Mouse (Mus musculus): ENCODE data around the gene Apex1. TPM values are rescaled to one million over a fixed set of nuclear protein-coding genes. Genes with fewer than 3 reads are reported as not detected.
"Not testable (repeated sequence)": the region's sequence is repeated elsewhere in the genome, so short reads cannot be mapped to it uniquely, and the experiment has no call there.

Gene Apex1
- total RNA-seq, 2 experiments from 2014 or later, result 32.7 to 33.4 TPM

- DNase-seq; intact Hi-C loops (cut with DNase I; ENCODE audit: low total_unique reads): not testable (repeated sequence)
Measured at GRCm38 (mm10) chr14:50958289-50958995, 33.7 kb downstream of the Apex1 start.

DNA sequence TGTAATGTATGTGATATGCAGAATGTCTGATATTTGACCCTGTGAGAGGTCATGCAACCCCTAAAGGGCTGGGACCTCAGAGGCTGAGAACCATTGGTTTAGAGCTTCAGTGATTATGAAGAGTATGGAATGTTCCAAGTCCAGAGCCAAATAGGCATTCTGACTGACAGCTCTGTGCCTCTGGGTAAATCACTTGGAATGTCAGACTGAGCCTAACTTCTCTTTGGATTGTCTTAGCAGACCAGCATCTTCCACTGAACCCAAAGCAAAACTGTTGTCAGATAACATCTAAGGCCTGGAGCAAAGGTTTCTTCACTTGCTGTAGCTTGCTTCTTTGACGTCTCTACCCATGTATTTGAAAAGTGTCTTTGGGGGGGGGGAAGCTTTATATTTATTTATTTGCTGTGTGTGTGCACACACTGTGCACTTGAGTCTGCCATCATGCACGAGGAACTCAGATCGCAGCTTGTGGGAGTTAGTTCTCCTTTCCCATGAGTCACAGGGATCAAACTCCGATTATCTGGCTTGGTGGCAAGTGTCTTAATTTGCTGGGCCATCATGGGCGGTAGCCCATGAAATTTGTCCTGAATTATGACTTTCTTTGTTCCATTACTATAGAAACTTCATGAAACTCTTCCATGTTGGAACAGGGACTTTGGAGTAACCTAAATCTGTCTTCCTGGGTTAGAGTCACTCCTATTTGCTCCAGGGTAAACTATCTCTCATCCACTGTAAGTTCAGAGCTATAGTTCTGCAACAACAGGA lies 43.6 kb downstream of the Apex1 start:
- intact Hi-C loops (cut with DNase I; ENCODE audit: low total_unique reads), result no loop called here
- DNase-seq, result no peak

- intact Hi-C loops (cut with DNase I; ENCODE audit: low total_unique reads), result no loop called here
- no peak for DNase-seq
Measured at GRCm38 (mm10) chr14:50969041-50969440, 44.3 kb downstream of the Apex1 start.

DNA sequence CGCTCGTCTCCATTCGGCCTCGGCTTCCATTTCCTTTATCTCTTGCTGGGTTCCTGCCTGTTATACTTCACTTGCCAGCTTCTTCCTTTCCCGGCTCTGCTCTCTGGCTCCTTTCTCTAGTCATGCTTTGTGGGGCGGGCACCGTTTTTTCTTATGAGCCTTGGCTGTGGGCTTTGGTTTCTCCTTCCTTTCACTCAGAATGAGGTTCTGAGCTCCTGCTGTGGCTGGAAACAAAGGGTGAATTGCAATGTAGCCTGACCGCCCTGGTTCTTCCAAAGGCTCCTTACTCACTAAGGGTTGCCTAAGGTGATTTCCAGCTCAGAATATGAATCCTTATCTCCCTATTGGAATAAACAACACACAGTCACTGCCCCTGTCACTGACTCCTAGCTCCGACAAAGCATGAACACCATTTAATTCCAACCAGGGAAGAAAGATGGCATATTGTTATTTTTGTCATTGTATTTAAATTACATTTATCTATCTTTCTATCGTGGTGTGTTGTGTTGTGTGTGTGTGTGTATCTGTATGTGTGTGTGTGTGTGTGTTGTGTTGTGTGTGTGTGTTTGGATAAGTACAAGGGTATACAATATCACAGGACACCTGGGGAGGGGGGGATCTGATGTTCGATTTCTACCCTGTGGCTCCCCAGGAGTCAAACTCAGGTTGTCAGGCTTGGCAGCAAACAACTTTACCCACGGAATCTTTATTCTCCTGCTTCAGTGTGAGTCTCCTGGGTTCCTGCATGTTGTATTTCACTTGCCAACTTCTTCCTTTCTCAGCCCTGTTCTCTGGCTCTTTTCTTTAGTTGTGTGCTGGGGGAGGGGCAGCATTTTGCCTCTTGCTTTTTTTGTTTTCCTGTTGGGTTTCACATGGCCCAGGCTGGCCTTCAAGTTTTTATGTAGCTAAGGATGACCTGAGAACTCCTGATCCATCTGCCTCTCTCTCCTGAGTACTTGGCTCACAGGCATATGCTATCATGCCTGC lies 45.1 kb downstream of the Apex1 start:
- no peak for DNase-seq
- intact Hi-C loops (cut with DNase I; ENCODE audit: low total_unique reads), result no loop called here

DNA sequence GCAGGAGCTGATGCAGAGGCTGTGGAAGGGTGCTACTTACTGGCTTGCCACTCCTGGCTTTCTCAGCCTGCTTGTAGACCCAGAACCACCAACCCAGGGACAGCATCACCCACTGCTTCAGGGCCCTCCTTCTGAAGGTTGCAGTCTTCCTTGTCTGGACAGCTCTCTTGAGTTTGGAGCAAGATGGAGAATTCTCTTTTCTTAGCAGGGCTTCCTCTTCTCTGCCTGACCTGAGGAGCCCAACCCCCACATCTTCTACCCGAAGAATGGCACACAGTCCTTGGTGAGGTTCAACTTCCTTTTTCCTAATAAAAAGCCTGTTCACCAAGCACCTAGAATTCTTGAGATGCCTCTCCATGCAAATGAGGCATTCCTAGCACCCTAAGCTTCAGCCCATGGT lies 46.1 kb downstream of the Apex1 start:
- DNase-seq, result no peak
- intact Hi-C loops (cut with DNase I; ENCODE audit: low total_unique reads), result no loop called here

GRCm38 (mm10) chr14:50973054-50973453 lies 48.3 kb downstream of the Apex1 start:
- intact Hi-C loops (cut with DNase I; ENCODE audit: low total_unique reads); DNase-seq: not testable (repeated sequence)

DNA sequence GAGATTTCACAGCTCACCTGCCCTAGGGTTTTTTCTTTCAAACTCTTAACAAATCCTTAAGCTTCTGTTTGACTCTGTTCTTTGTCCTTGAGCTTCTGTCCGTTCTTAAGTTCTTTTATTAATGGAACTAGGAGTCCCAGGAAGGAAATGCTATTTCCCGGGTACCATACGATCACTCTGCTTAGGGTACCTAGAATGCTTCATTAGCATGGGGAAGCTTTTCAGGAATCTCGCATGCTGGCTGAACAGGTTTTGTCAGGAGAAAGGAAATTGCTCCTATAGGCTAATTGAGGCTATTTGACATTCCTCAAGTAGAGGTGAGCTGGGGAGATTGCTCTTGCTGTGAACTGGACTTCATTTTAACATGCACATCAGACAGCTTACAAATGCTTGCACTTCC lies 48.9 kb downstream of the Apex1 start:
- no peak for DNase-seq
- intact Hi-C loops (cut with DNase I; ENCODE audit: low total_unique reads), result no loop called here

- DNase-seq, result no peak
- intact Hi-C loops (cut with DNase I; ENCODE audit: low total_unique reads), result no loop called here
Measured at GRCm38 (mm10) chr14:50975001-50975400, 50.2 kb downstream of the Apex1 start.

DNA sequence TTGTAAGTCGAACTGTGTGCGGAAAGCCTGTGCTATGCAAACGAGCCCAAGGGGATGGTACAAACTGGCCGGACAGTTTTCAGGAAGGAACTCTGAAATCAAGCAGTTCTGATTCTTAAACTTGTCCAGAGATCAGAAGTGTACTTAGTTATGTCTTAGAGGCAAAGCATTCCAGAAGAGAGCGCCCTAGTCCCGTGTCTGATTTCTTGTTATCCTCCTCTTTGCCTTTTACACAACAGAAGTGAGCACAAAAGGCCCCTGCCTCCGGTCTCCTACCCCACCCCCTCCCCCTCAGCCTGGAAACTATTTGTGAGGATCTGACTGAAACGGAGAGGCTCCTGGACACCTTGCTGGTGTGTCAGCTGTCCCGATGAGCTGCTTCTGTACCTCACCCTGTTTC lies 51.9 kb downstream of the Apex1 start:
- no peak for DNase-seq
- intact Hi-C loops (cut with DNase I; ENCODE audit: low total_unique reads), result no loop called here

Other genes with a start within 250 kb of the Apex1 start
- gene Olfr747, start 231.8 kb upstream of the Apex1 start, total RNA-seq (2021), result not detected
- not detected for gene Olfr748, start 217.6 kb upstream of the Apex1 start, total RNA-seq (2021)
- not detected for gene Olfr749, start 179.9 kb upstream of the Apex1 start, total RNA-seq (2021)
- gene Ttc5, start 139.4 kb upstream of the Apex1 start, total RNA-seq (2021), result 10 to 100 TPM; 12.0 to 12.3 TPM
- gene Ccnb1ip1, start 117.2 kb upstream of the Apex1 start, total RNA-seq (2021), result under 1 TPM in 1 of 2 experiments, not detected in 1; 0.72 TPM
- gene Parp2, start 117.1 kb upstream of the Apex1 start, total RNA-seq (2021), result 1 to 10 TPM; 9.3 to 10.0 TPM
- 10 to 100 TPM in 1 of 2 experiments, 1 to 10 TPM in 1; 9.4 to 10.3 TPM for gene Tep1, start 54.4 kb upstream of the Apex1 start, total RNA-seq (2021)
- 100 to 1,000 TPM; 101 to 192 TPM for gene Klhl33, start 27.5 kb upstream of the Apex1 start, total RNA-seq (2021)
- gene Osgep, start 75 bp upstream of the Apex1 start, total RNA-seq (2021), result 10 to 100 TPM; 40.0 to 42.1 TPM
- gene Pip4p1, start 5.9 kb downstream of the Apex1 start, total RNA-seq (2021), result 10 to 100 TPM; 12.6 to 16.4 TPM
- 1 to 10 TPM; 4.6 to 6.8 TPM for gene Pnp, start 6.1 kb downstream of the Apex1 start, total RNA-seq (2021)
- gene Gm49342, start 19.5 kb downstream of the Apex1 start, total RNA-seq (2021), result 1 to 10 TPM; 4.6 to 6.6 TPM
- gene Pnp2, start 31.0 kb downstream of the Apex1 start, total RNA-seq (2021), result under 1 TPM; 0.29 to 0.49 TPM
- gene Rnase10, start 82.8 kb downstream of the Apex1 start, total RNA-seq (2021), result not detected
- not detected for gene Rnase9, start 116.9 kb downstream of the Apex1 start, total RNA-seq (2021)
- gene Rnase11, start 125.2 kb downstream of the Apex1 start, total RNA-seq (2021), result not detected
- gene Rnase12, start 132.7 kb downstream of the Apex1 start, total RNA-seq (2021), result not detected
- gene Olfr750, start 149.5 kb downstream of the Apex1 start, total RNA-seq (2021), result not detected
- 10 to 100 TPM; 46.5 to 51.1 TPM for gene Rnase4, start 166.1 kb downstream of the Apex1 start, total RNA-seq (2021)
- 1 to 10 TPM; 3.6 to 3.8 TPM for gene Ang, start 166.2 kb downstream of the Apex1 start, total RNA-seq (2021)
- gene Eddm3b, start 189.5 kb downstream of the Apex1 start, total RNA-seq (2021), result not detected
- gene Rnase6, start 198.9 kb downstream of the Apex1 start, total RNA-seq (2021), result under 1 TPM; 0.18 to 0.64 TPM
- not detected for gene Rnase1, start 221.8 kb downstream of the Apex1 start, total RNA-seq (2021)
- gene Rnase2b, start 237.3 kb downstream of the Apex1 start, total RNA-seq (2021), result not detected

Measured in gastrocnemius, postnatal 14 days (tissue).